Mouse (Mus musculus): Measurements from ENCODE around the gene Bicra. TPM values are rescaled to one million over a fixed set of nuclear protein-coding genes. Genes with fewer than 3 reads are reported as not detected.

The Bicra gene
- total and polyA plus RNA-seq, 2 experiments from 2014 or later, result 2.4 to 7.2 TPM

- Histone ChIP-seq H3K4me1 (ENCODE audit: control insufficient read depth, insufficient read depth) (peaks cover 26% of the 10 kb centered on the region), H3K4me2 (ENCODE audit: low read depth, low read length) (peak overlapping the region; percentile 33), H3K36me3 (replicated peaks; ENCODE audit: control insufficient read depth, insufficient read depth, low read length) (peaks cover 41% of the 10 kb centered on the region), H3K27ac (ENCODE audit: low read depth) (peak overlapping the region; percentile 89), H3K27me3 (ENCODE audit: control insufficient read depth, insufficient read depth, low read length) (no peaks in the 10 kb centered on the region), H3K9me3 (replicated peaks; ENCODE audit: control insufficient read depth, low read length) (no peaks in the 10 kb centered on the region), H3K4me3 (ENCODE audit: low read depth, low read length) (0 out of 2 replicates have a peak overlapping the region, but pooled peaks have one; percentile 3), H3K9ac (replicated peaks; ENCODE audit: low read depth, low read length) (no peak overlapping the region)
- WGBS, result 67% methylated on average over 7 of the region's 7 CpGs
- TF ChIP-seq CTCF (IDR thresholded peaks at IDR 0.05; ENCODE audit: low read depth) (no peak), EP300 (IDR thresholded peaks at IDR 0.05; ENCODE audit: low read depth) (no peak)
- ATAC-seq (ENCODE audit: insufficient read depth, low read depth) (no peak), DNase-seq (ENCODE audit: low spot score) (no peak)
Measured at GRCm38 (mm10) chr7:15961798-15962197, 85.9 kb downstream of the Bicra start.

GRCm38 (mm10) chr7:15961239-15961638, 86.5 kb downstream of the Bicra start:
- DNase-seq (ENCODE audit: low spot score) (no peak), ATAC-seq (ENCODE audit: insufficient read depth, low read depth) (no peak)
- no peaks in the 10 kb centered on the region for H3K9me3 ChIP-seq (replicated peaks; ENCODE audit: control insufficient read depth, low read length)
- H3K36me3 ChIP-seq (replicated peaks; ENCODE audit: control insufficient read depth, insufficient read depth, low read length), result peaks cover 46% of the 10 kb centered on the region
- no peak for TF ChIP-seq CTCF (IDR thresholded peaks at IDR 0.05; ENCODE audit: low read depth)
- TF ChIP-seq EP300 (IDR thresholded peaks at IDR 0.05; ENCODE audit: low read depth), result no peak
- H3K27ac ChIP-seq (ENCODE audit: low read depth), result peak overlapping the region; percentile 89
- H3K9ac ChIP-seq (replicated peaks; ENCODE audit: low read depth, low read length), result no peak overlapping the region; the same call in 1 of the 2 replicates
- H3K4me3 ChIP-seq (ENCODE audit: low read depth, low read length), result no peak overlapping the region
- H3K27me3 ChIP-seq (ENCODE audit: control insufficient read depth, insufficient read depth, low read length), result no peaks in the 10 kb centered on the region
- H3K4me1 ChIP-seq (ENCODE audit: control insufficient read depth, insufficient read depth), result peaks cover 26% of the 10 kb centered on the region
- H3K4me2 ChIP-seq (ENCODE audit: low read depth, low read length), result peak overlapping the region; percentile 25; the same call in 1 of the 2 replicates
- 32% methylated on average over 4 of the region's 4 CpGs for WGBS

DNA sequence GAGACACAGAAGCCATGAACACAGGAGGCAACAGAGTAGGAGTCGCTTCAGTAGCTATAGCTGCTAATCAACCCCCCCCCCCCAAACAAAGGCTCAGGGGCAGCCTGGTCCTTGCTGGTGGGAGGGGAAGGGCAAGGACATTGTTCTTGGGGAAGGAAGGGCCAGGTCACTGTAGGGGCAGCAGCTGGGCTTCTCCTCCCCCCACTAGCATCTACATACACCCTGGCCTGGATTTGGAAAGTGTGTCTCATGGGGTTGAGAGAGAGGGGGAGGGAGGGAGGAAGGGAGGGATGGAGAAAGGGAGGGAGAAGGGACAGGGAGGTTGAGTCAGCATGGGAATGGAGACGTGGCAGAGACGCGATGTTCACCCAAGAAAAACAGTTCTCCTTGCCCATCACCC, 87.0 kb downstream of the Bicra start:
- peak overlapping the region; percentile 89 for H3K27ac ChIP-seq (ENCODE audit: low read depth)

DNA sequence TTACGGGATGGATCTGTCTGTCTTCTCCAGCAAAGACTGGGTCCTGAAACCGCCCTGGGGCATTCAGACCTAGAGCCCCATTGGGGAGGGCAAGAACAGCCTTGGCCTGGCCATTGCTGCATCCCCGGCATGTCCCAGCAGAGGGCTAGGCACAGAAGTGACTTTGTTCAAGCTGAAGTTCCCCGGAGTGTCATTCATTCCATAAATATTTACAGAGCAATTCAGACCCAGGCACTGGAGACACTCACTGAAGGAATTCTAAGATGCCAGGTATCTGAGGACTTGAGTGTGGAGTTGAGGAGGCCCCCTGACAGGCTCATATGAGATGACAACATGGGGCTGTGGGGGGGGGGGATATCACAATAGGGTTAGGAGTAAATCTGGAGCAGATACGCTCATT, 91.6 kb downstream of the Bicra start:
- Histone ChIP-seq H3K36me3 (replicated peaks; ENCODE audit: control insufficient read depth, insufficient read depth, low read length) (peaks cover 69% of the 10 kb centered on the region), H3K27ac (ENCODE audit: low read depth) (peak overlapping the region; percentile 82), H3K9me3 (replicated peaks; ENCODE audit: control insufficient read depth, low read length) (no peaks in the 10 kb centered on the region), H3K4me2 (ENCODE audit: low read depth, low read length) (no peak overlapping the region), H3K9ac (replicated peaks; ENCODE audit: low read depth, low read length) (no peak overlapping the region), H3K4me3 (ENCODE audit: low read depth, low read length) (no peak overlapping the region), H3K4me1 (ENCODE audit: control insufficient read depth, insufficient read depth) (no peaks in the 10 kb centered on the region), H3K27me3 (ENCODE audit: control insufficient read depth, insufficient read depth, low read length) (no peaks in the 10 kb centered on the region)
- ATAC-seq (ENCODE audit: insufficient read depth, low read depth) (no peak), DNase-seq (ENCODE audit: low spot score) (peak; percentile 26)
- WGBS, result 48% methylated on average over 5 of the region's 5 CpGs
- TF ChIP-seq EP300 (IDR thresholded peaks at IDR 0.05; ENCODE audit: low read depth) (no peak), CTCF (IDR thresholded peaks at IDR 0.05; ENCODE audit: low read depth) (peak; percentile 18; the same call in 1 of the 2 replicates)

More for the DNA sequence above, 87.0 kb downstream of the Bicra start:
- TF ChIP-seq CTCF (IDR thresholded peaks at IDR 0.05; ENCODE audit: low read depth) (no peak), EP300 (IDR thresholded peaks at IDR 0.05; ENCODE audit: low read depth) (no peak)
- Histone ChIP-seq H3K4me1 (ENCODE audit: control insufficient read depth, insufficient read depth) (peaks cover 26% of the 10 kb centered on the region), H3K27me3 (ENCODE audit: control insufficient read depth, insufficient read depth, low read length) (no peaks in the 10 kb centered on the region), H3K9me3 (replicated peaks; ENCODE audit: control insufficient read depth, low read length) (no peaks in the 10 kb centered on the region), H3K36me3 (replicated peaks; ENCODE audit: control insufficient read depth, insufficient read depth, low read length) (peaks cover 48% of the 10 kb centered on the region), H3K4me3 (ENCODE audit: low read depth, low read length) (no peak overlapping the region), H3K9ac (replicated peaks; ENCODE audit: low read depth, low read length) (no peak overlapping the region; the same call in 1 of the 2 replicates), H3K4me2 (ENCODE audit: low read depth, low read length) (peak overlapping the region; percentile 25; the same call in 1 of the 2 replicates)
- DNase-seq (ENCODE audit: low spot score) (peak; percentile 53), ATAC-seq (ENCODE audit: insufficient read depth, low read depth) (no peak)
- 51% methylated on average over 4 of the region's 4 CpGs for WGBS

DNA sequence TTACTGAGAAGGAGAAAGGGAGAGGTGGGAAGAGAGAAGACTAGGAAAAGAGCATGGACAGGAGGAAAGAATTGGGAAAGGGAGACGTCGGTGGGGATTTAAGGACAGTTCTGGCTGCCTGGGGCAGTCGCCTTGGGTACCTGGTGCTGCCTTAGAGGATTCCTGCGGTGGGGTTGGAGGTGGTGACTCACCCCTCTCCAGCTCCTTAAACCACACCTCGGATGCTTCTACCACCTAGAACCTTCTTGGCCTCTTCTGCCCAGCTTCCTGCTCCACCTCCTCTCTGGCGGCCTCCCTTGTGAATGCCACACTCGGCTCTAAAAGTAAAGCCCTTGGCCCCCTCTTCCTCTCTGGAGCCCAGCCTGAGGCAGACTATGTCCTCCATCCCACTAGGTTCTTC, 92.2 kb downstream of the Bicra start:
- no peak for DNase-seq (ENCODE audit: low spot score)
- Histone ChIP-seq H3K9ac (replicated peaks; ENCODE audit: low read depth, low read length) (no peak overlapping the region), H3K36me3 (replicated peaks; ENCODE audit: control insufficient read depth, insufficient read depth, low read length) (peaks cover 76% of the 10 kb centered on the region), H3K4me2 (ENCODE audit: low read depth, low read length) (0 out of 2 replicates have a peak overlapping the region, but pooled peaks have one; percentile 20), H3K9me3 (replicated peaks; ENCODE audit: control insufficient read depth, low read length) (no peaks in the 10 kb centered on the region), H3K4me3 (ENCODE audit: low read depth, low read length) (no peak overlapping the region), H3K27me3 (ENCODE audit: control insufficient read depth, insufficient read depth, low read length) (no peaks in the 10 kb centered on the region), H3K4me1 (ENCODE audit: control insufficient read depth, insufficient read depth) (no peaks in the 10 kb centered on the region), H3K27ac (ENCODE audit: low read depth) (peak overlapping the region; percentile 82)
- no peak for TF ChIP-seq CTCF (IDR thresholded peaks at IDR 0.05; ENCODE audit: low read depth)
- TF ChIP-seq EP300 (IDR thresholded peaks at IDR 0.05; ENCODE audit: low read depth), result no peak
- ATAC-seq (ENCODE audit: insufficient read depth, low read depth), result peak; percentile 27
- WGBS, result 34% methylated on average over 7 of the region's 7 CpGs

DNA sequence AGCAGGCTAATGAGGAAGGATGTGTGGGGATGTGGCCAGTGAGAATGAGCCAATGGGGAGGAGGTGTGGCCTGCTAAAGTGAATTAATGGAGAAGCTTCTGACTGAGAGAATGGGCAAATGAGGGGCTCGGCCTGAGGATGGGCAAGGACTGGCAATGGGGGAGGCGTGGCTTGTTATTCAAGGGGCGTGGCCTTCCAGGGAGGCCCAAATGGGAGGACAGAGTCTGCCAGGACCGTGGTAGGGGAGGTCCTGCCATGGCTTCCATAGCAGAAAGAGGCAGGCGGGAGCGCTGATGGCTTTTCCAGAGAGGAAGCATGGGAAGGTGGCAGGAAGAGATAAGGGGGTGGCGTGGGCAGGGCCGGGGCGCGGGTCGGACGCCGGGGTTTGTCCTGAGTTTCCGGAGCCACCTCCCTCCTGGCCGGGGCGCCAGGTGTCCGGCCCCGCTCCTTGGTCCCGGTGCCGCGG, 92.7 kb downstream of the Bicra start:
- H3K4me2 ChIP-seq (ENCODE audit: low read depth, low read length), result 0 out of 2 replicates have a peak overlapping the region, but pooled peaks have one; percentile 20
- no peaks in the 10 kb centered on the region for H3K27me3 ChIP-seq (ENCODE audit: control insufficient read depth, insufficient read depth, low read length)
- H3K27ac ChIP-seq (ENCODE audit: low read depth), result peak overlapping the region; percentile 82
- no peak overlapping the region for H3K4me3 ChIP-seq (ENCODE audit: low read depth, low read length)
- peak; percentile 76 for ATAC-seq (ENCODE audit: insufficient read depth, low read depth)
- H3K36me3 ChIP-seq (replicated peaks; ENCODE audit: control insufficient read depth, insufficient read depth, low read length), result peaks cover 79% of the 10 kb centered on the region
- 15% methylated on average over 17 of the region's 21 CpGs for WGBS
- no peak overlapping the region for H3K9ac ChIP-seq (replicated peaks; ENCODE audit: low read depth, low read length)
- DNase-seq (ENCODE audit: low spot score), result peak; percentile 75
- no peaks in the 10 kb centered on the region for H3K9me3 ChIP-seq (replicated peaks; ENCODE audit: control insufficient read depth, low read length)
- TF ChIP-seq CTCF (IDR thresholded peaks at IDR 0.05; ENCODE audit: low read depth) (no peak), EP300 (IDR thresholded peaks at IDR 0.05; ENCODE audit: low read depth) (peak; percentile 96)
- H3K4me1 ChIP-seq (ENCODE audit: control insufficient read depth, insufficient read depth), result no peaks in the 10 kb centered on the region

Measured in heart, postnatal 0 days (tissue).